Mouse (Mus musculus) layer of hippocampus, adult 2 months (tissue): ENCODE measurements at regions not wholly inside any gene's neighbourhood (a gene's known extent, or its start where the extent isn't known, plus 50 kb on each side); places are given as distances from the start of the nearest gene placed in this dataset.

ENCODE experiments used
- DNase-seq, 2 experiments: peaks; one replicate each; pipeline ENCODE4 v3.0.0; 2022; ENCODE audit warnings: low spot score in 2 of 2
- H3K27ac ChIP-seq: fragments of 200-600 bp; 2 replicates; pipeline ENCODE4 v1.8.1; 2022
- H3K4me3 ChIP-seq: fragments of 200-600 bp; 2 replicates; pipeline ENCODE4 v1.8.1; 2022; ENCODE audit warnings: mild to moderate bottlenecking
- CTCF ChIP-seq: fragments of 200-600 bp; conservative IDR thresholded peaks from 2 replicates; pipeline ENCODE4 v1.8.1; 2022; ENCODE audit warnings: antibody characterized with exemption, mild to moderate bottlenecking, moderate library complexity

- TF ChIP-seq CTCF: no peak
- Histone ChIP-seq H3K4me3 (no peak overlapping the region), H3K27ac (no peak overlapping the region)
- peak; percentile 37 to 47 for DNase-seq
These were observed 55.3 kb upstream of the Hdac4 start for GRCm38 (mm10) chr1:92250594-92251463.
